Mouse (Mus musculus) liver, adult 2 months (tissue): ENCODE results near the gene Upf3b.

ENCODE experiments used
- CTCF ChIP-seq: fragments of 200-500 bp; IDR thresholded peaks from 2 replicates; pipeline ENCODE4 v1.5.1; 2011; ENCODE audit warnings: low read depth, low read length, control low read depth
- POLR2A ChIP-seq: fragments of 200-500 bp; IDR thresholded peaks from 2 replicates; pipeline ENCODE4 v1.6.1; 2011; ENCODE audit warnings: low read length, control low read depth; ENCODE audit not compliant: insufficient read depth; ENCODE audit errors: extremely low read depth

DNA sequence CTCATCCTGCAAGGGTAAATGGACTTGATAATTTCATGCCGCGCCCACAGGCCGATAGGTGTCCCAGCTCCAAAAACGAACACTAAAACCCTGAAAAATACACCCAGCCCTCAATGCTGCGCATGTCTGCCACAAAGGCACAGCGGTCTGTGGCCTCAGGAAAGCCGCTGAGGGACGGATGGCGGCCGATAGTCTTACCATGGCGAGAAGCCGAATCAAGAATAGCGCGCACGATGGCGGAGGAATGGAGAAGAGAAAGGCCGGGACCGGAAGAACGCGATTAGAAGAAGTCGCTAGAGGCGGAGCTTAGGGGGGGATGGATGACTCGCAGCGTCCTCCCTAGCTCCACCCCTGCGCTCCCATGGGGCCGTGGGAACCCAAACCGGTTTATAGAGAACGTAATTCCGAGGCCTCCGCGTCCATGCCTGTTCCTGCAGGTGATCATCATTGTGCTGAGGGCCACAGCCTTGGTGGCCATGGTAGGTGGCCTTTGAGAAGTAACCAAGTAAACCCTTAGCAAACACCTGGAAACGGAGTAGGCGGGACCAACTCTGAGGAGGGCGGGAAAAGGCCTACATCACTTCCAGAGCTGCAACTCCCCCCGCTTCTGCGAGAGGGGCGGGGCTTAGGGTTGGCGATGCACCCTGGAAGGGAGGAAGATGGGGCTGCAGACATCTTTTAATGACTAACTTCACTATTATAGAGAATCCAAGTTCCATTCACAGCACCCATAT lies 25.0 kb downstream of the Upf3b start, which contains the start of gene Rpl39:
- TF ChIP-seq CTCF, result no peak
- peak; percentile 67; the same call in 1 of the 2 replicates for TF ChIP-seq POLR2A
